Mouse (Mus musculus) C2C12 (cell line): Measurements from ENCODE around the gene Dab2ip. TPM values are rescaled to one million over a fixed set of nuclear protein-coding genes. Genes with fewer than 3 reads are reported as not detected.

Source experiments
- H3K27me3 ChIP-seq: one replicate; pipeline ENCODE4 v1.6.1; 2011; ENCODE audit not compliant: control insufficient read depth, insufficient read depth, insufficient read length
- H3K36me3 ChIP-seq: one replicate; pipeline ENCODE4 v1.6.1; 2011; ENCODE audit not compliant: control insufficient read depth, insufficient read depth
- H3K4me3 ChIP-seq: one replicate; pipeline ENCODE4 v1.5.1; 2011; ENCODE audit warnings: mild to moderate bottlenecking, control low read depth; ENCODE audit not compliant: poor library complexity, insufficient read depth, severe bottlenecking
- H3K79me2 ChIP-seq: one replicate; pipeline ENCODE4 v1.6.1; 2011; ENCODE audit not compliant: control insufficient read depth, insufficient read depth
- H3K79me3 ChIP-seq: one replicate; pipeline ENCODE4 v1.6.1; 2011; ENCODE audit warnings: low read depth, control low read depth
- H3ac ChIP-seq: one replicate; pipeline ENCODE3; 2011; ENCODE audit warnings: low read depth; ENCODE audit not compliant: control insufficient read depth, insufficient read length
- CEBPB ChIP-seq: IDR thresholded peaks from one replicate; pipeline ENCODE4 v1.6.1; 2011; ENCODE audit warnings: low read depth, mild to moderate bottlenecking, control low read depth, moderate library complexity
- CTCF ChIP-seq: IDR thresholded peaks from one replicate; pipeline ENCODE4 v1.5.1; 2011; ENCODE audit not compliant: control insufficient read depth, insufficient read depth, insufficient read length
- FOSL1 ChIP-seq: IDR thresholded peaks from one replicate; pipeline ENCODE4 v1.8.0; 2011; ENCODE audit warnings: mild to moderate bottlenecking, low read length; ENCODE audit not compliant: poor library complexity, insufficient read depth, severe bottlenecking
- MAX ChIP-seq: IDR thresholded peaks from one replicate; pipeline ENCODE4 v1.6.1; 2011; ENCODE audit warnings: mild to moderate bottlenecking, control low read depth
- MYOD1 ChIP-seq: IDR thresholded peaks from one replicate; pipeline ENCODE4 v1.6.1; 2011; ENCODE audit warnings: low read depth; ENCODE audit not compliant: control insufficient read depth, insufficient read length
- MYOG ChIP-seq: IDR thresholded peaks from one replicate; pipeline ENCODE4 v1.6.1; 2011; ENCODE audit not compliant: control insufficient read depth, insufficient read length; ENCODE audit errors: extremely low read depth
- USF1 ChIP-seq: IDR thresholded peaks from one replicate; pipeline ENCODE4 v1.6.1; 2011; ENCODE audit warnings: low read depth, mild to moderate bottlenecking, control low read depth, moderate library complexity
- polyA plus RNA-seq: library from polyadenylated mRNA; unstranded; fragments of >200 nt; fragmentation: generic; extraction: Trizol; gene quantifications from one replicate; pipeline ENCODE4 v1.2.1, GENCODE M21; 2012; ENCODE audit warnings: missing spikeins

Dab2ip gene
- polyA plus RNA-seq, 1 experiment = 27.9 TPM

GRCm38 (mm10) chr2:35764328-35764727, 206.3 kb downstream of the Dab2ip start:
- Histone ChIP-seq H3K4me3 (no peak overlapping the region), H3K79me2 (no peaks in the 10 kb centered on the region)

DNA sequence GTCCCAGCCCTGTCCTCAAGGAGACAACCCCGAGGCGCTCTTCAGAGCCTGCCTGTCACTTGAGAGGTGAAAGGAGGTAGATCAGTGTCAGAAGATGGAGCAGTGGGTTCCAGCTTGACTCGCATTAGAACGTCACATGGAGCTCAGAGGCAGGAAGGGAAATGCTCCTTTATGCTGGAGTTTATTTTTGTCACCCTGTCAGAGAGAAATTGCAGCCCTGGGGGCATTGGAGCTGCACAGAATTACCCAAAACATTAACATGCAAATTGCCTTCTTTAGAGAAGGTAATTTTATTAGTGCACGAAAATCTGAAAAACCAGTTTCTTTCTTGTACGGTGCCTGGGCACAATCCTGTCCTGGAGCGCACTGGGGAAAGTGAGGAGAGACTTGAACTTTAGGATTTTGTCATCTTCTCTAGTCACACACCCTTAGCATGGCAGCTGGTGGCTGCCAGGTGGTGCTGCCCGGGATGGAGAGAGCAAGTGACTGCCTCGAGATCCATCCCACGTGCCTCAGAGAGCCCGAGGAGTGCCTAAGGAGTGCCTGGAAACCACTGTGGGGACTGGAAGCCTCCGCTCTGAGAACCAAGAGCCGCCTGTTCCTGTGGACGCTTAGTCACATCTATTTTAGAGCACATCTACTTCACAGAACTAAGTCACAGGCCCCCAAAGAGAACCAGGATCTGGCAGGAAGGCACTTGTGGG, 209.9 kb downstream of the Dab2ip start:
- Histone ChIP-seq H3ac (no peak overlapping the region), H3K4me3 (no peak overlapping the region), H3K27me3 (no peaks in the 10 kb centered on the region), H3K36me3 (no peaks in the 10 kb centered on the region), H3K79me3 (no peaks in the 10 kb centered on the region), H3K79me2 (no peaks in the 10 kb centered on the region)
- TF ChIP-seq CTCF (no peak), MYOG (no peak), FOSL1 (no peak), CEBPB (no peak), MAX (no peak), USF1 (no peak), MYOD1 (no peak)

More at GRCm38 (mm10) chr2:35764328-35764727, 206.3 kb downstream of the Dab2ip start:
- H3K79me3 ChIP-seq = no peaks in the 10 kb centered on the region
- no peaks in the 10 kb centered on the region for H3K36me3 ChIP-seq
- H3K27me3 ChIP-seq = no peaks in the 10 kb centered on the region
- no peak overlapping the region for H3ac ChIP-seq
- TF ChIP-seq MYOD1 = no peak
- no peak for TF ChIP-seq CTCF
- no peak for TF ChIP-seq CEBPB
- no peak for TF ChIP-seq MAX
- TF ChIP-seq USF1 = no peak
- TF ChIP-seq MYOG = no peak
- no peak for TF ChIP-seq FOSL1

- no peak for TF ChIP-seq MYOG
- no peak for TF ChIP-seq USF1
- no peak for TF ChIP-seq MYOD1
- no peak for TF ChIP-seq CEBPB
- no peak for TF ChIP-seq MAX
- TF ChIP-seq CTCF = no peak
- no peak for TF ChIP-seq FOSL1
- Histone ChIP-seq H3ac (no peak overlapping the region), H3K79me2 (no peaks in the 10 kb centered on the region), H3K27me3 (no peaks in the 10 kb centered on the region), H3K4me3 (no peak overlapping the region), H3K36me3 (no peaks in the 10 kb centered on the region), H3K79me3 (no peaks in the 10 kb centered on the region)
Measured at GRCm38 (mm10) chr2:35768538-35769238, 210.6 kb downstream of the Dab2ip start.

DNA sequence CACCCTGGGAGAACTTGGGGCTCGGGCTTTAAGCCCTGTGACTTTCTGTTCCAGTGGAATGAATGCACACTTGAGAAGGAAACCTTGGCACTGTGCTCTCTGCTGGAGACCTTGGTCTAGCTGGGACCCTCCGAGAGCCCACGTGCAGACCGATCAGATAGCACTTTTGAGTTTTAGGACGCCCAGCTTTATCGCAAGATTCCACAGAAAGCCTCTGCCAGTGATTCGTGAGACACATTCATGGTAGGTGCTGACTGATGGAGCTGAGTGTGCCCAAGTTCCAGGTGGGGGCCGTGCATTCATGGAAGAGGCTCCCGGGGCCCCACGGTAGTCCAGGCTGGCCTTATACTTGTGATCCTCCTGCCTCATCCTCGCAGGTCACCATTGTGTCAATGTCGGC, 211.3 kb downstream of the Dab2ip start:
- Histone ChIP-seq H3K27me3 (no peaks in the 10 kb centered on the region), H3K36me3 (no peaks in the 10 kb centered on the region), H3K79me2 (no peaks in the 10 kb centered on the region), H3ac (no peak overlapping the region), H3K4me3 (no peak overlapping the region), H3K79me3 (no peaks in the 10 kb centered on the region)
- no peak for TF ChIP-seq CTCF
- no peak for TF ChIP-seq CEBPB
- no peak for TF ChIP-seq MYOG
- TF ChIP-seq MYOD1 = no peak
- no peak for TF ChIP-seq MAX
- TF ChIP-seq USF1 = no peak
- TF ChIP-seq FOSL1 = no peak

DNA sequence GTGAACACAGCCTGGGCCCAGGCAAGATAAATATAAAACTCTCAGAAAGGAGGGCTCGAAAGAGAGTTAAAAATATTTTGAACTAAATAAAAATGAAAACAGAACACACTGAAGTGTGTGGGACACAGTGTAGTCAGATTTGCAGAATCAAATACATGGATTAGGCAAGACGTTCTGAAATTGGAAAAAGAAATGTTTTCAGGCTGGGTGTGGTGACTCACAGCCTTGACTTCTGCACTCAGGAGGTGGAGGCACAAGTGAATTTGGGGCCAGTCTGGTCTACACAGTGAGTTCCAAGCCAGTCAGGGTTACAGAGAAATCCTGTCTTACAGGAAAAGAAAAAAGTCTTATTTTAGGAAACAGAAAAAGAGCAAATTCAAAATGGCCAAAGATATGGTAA, 212.5 kb downstream of the Dab2ip start:
- Histone ChIP-seq H3ac (no peak overlapping the region), H3K36me3 (no peaks in the 10 kb centered on the region), H3K4me3 (no peak overlapping the region), H3K79me2 (no peaks in the 10 kb centered on the region), H3K27me3 (no peaks in the 10 kb centered on the region), H3K79me3 (no peaks in the 10 kb centered on the region)
- TF ChIP-seq MAX = no peak
- TF ChIP-seq CEBPB = no peak

- H3K27me3 ChIP-seq = no peaks in the 10 kb centered on the region
- no peak overlapping the region for H3K4me3 ChIP-seq
- H3ac ChIP-seq = no peak overlapping the region
- H3K79me2 ChIP-seq = no peaks in the 10 kb centered on the region
- no peaks in the 10 kb centered on the region for H3K36me3 ChIP-seq
- no peaks in the 10 kb centered on the region for H3K79me3 ChIP-seq
- TF ChIP-seq CTCF (no peak), MYOG (no peak), MAX (no peak), USF1 (no peak), MYOD1 (no peak), CEBPB (no peak), FOSL1 (no peak)
Measured at GRCm38 (mm10) chr2:35775651-35776055, 217.6 kb downstream of the Dab2ip start.
